Mouse (Mus musculus): ENCODE data around the gene Mob3b. TPM values are rescaled to one million over a fixed set of nuclear protein-coding genes. Genes with fewer than 3 reads are reported as not detected.

Gene Mob3b
- total RNA-seq, 1 experiment from 2014 or later: 21.0 TPM

DNA sequence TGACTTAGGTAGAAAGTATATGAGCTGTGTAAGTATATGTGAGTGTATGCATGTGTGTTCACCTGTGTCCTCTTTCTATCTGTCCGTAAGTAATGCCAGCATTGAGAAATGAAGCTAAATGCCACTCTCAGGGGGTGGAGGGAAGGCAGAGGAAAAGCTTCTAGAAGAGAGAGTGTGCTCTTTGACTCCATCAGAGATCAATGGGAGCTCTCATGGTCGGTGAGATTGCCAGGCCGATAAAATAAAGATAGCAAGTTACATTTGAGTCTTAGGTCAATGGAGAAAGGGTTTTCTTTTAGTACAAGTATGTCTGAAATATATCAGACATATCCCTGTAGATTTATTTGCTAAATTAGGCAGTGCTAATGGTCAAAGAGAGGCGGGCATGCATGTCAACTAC is 9.0 kb downstream of the Mob3b start:
- DNase-seq: no peak

- no peak for DNase-seq
These were observed 10.7 kb downstream of the Mob3b start for GRCm38 (mm10) chr4:35146597-35146996.

- no peak for DNase-seq
These were observed 11.6 kb downstream of the Mob3b start for GRCm38 (mm10) chr4:35145726-35146125.

DNA sequence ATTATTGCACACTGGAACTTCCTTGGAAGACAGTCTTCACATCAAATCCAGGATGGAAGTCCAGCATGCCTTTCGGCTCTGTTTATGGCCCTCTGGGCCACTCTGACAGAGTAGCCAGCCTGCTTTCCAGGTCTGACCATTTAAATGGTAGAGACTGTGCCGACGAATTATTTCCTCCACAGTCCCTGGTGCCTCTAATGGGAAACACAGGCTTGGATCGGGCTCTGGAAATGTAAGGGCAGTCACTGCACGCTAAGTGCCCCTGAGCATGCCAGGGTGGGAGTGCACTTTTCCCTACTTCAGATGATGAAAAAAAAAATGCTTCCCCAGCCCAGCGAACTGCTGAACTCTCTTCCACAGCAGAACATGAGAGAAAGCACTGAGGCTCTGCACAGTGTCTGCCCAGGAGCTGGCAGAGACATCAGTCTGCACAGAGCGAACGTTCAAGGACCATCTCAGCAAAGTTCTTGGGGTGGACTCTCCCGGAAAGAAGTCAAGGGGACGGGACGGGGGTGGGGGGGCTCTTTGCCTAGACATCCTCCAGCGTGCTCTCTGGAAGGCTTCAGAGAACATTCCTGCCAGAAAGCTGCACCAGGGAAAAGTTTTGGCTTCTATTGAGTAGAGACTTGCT is 13.7 kb downstream of the Mob3b start:
- DNase-seq: no peak

- no peak for DNase-seq
These were observed 17.0 kb downstream of the Mob3b start for GRCm38 (mm10) chr4:35140317-35140716.

- no peak for DNase-seq
These were observed 19.2 kb downstream of the Mob3b start for GRCm38 (mm10) chr4:35138077-35138476.

DNA sequence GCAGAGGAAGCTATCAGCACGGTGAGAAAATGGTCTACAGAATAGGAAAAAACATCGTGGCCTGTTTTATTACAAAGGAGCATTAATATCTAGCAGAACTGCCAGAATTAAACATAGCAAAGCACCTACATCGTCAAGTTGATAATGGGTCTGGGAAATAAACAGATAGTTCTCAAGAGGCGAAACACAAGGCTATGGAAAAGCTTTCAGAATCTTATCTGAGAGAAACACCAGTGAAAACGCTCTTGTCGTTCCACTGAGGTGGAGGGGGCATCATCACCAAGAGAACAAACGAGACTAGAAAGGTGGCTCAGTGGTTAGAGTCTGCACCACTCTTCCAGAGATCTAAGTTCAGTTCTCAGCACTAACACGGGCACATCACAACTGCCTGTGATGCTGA is 20.3 kb downstream of the Mob3b start:
- no peak for DNase-seq

GRCm38 (mm10) chr4:35135806-35136205 is 21.5 kb downstream of the Mob3b start:
- DNase-seq: no peak

- no peak for DNase-seq
These were observed 22.3 kb downstream of the Mob3b start for GRCm38 (mm10) chr4:35134846-35135611.

GRCm38 (mm10) chr4:35133411-35133810 is 23.9 kb downstream of the Mob3b start:
- DNase-seq: no peak

DNA sequence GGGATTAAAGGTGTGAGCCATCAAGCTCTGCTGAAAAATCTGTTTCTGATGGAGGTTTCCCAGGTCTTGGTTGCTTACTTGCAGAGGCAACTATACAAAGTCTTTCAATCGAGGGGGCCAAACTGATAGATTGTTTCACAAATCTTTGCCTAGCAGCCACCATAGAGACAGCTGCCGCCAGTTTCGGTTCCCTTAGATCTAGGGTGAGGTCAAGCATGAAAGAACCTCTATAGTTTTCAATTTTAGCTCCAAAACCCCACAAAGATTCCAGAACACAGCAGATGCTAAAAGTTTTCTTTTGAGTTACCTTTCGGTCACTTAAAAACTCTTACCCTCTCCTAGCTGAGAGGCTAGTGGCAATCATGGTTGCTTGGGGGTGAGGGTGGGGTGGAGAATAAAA is 25.7 kb downstream of the Mob3b start:
- DNase-seq: no peak

- no peak for DNase-seq
These were observed 26.8 kb downstream of the Mob3b start for GRCm38 (mm10) chr4:35130411-35130948.

DNA sequence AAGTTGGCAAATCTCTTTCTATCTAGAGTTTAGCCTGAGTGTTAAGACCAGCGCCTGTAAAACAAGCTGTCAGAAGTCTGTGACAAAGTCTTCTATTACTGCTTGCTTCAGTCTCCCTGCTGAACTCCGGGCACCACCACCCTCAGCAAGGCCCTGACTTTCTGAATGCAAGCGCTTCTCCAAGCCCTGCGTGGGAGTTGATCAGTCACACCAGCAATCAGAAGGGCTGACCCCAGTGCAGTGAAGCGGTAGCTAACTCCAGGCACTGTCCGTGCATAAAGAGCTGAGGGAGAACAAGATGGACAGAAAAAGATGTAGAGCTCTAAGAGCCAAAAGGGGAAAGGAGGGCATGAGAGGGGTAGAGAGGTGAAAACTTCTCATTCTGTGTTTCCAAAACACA is 29.5 kb downstream of the Mob3b start:
- no peak for DNase-seq

DNA sequence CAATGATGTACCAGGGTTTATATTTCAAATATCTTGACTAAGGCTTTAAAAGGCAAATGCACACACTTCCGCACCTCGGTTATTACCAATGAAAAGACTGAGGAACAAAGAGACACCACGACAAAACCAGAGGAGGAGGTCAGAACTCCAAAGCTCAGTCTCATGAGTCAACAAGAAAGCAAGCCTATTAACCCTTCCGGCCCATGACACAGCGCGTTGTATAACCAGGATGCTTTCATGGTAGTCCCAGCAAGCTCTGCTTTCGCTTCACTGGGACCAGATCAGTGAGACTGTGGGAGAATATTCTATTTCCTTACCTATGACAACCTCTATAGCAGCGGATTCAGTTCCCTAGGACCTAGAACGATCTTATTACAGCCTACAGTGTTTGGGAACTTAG is 30.5 kb downstream of the Mob3b start:
- no peak for DNase-seq

DNA sequence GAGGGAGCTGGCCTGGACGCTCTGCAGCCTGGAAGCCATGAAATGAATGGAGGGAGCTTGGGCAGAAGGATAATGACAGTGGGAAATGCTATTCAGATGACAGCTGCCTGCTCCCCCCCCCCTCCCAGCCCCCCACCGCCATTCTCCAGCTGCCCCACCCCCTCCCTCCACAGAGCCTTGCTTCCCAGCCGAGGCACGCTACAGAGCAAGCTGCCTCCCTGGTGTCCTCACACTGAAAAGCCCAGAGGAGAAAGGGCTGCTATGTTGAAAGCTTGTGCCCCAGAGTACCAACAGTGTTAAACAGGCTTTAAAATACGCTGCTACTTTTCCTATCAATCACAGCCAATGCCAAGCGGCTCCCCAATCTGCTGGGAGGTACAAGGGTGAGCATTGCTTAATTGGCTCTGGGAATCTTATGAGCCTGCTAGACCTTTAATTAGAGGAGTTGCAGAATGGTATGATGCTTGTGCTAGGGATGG is 31.9 kb downstream of the Mob3b start:
- DNase-seq: peak; percentile 41

DNA sequence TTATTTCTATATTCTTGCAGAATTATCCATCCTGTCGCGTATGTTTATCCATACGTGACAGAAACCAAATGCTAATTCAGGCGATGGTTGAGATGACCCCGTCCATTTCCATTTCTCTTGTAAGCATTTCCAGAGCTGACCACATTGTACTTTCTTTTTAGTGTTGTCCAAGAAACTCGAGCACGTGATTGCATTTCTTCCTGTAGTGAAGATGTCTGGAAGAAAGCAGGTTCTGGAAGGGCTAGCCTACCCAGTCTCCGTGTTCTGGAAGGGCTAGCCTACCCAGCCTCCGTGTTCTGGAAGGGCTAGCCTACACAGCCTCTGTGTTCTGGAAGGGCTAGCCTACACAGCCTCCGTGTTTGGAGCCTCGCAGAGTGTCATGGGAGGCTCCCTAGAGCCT is 33.3 kb downstream of the Mob3b start:
- DNase-seq: no peak

- no peak for DNase-seq
These were observed 34.2 kb downstream of the Mob3b start for GRCm38 (mm10) chr4:35123087-35123486.

GRCm38 (mm10) chr4:35121060-35121459 is 36.2 kb downstream of the Mob3b start:
- no peak for DNase-seq

- DNase-seq: no peak
These were observed 36.7 kb downstream of the Mob3b start for GRCm38 (mm10) chr4:35120575-35120974.

GRCm38 (mm10) chr4:35120159-35120558 is 37.1 kb downstream of the Mob3b start:
- DNase-seq: no peak

DNA sequence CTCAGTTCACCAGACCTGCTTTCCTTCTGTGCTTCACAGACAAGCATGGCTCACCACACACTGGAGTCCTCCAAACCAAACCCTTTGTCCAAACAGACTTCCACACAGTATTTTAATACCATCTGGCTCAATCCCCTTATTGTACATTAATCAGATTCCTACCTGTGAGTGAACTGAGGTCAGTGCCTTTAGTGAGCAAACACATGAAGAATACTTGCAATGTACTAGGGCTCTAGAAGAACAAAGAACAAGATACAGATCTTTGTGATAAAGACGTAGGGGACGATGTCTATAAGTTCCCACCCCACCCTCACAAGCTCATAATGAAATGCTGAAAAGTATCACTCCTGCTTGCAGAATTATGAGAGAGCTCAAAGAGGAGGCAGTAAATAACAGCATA is 38.4 kb downstream of the Mob3b start:
- no peak for DNase-seq

GRCm38 (mm10) chr4:35117144-35117543 is 40.1 kb downstream of the Mob3b start:
- DNase-seq: no peak

DNA sequence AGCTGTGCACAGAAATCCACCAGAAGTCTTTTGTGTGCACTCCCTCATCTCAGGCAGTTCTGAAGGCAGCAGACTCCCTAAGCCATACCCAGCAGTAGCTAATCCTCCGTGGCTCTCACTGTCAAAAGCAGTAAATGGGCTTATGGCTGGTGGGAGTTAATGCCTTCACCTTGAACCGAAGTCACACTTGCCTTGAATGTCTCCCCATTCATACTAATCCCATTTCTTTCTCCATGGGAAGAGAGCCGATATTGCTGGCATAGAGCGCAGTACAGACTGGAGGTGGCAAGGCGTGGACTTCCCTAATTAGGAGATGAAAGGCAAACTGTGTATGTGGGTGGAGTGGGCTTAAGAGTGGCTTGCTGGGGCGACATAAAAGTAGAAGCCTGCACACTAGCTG is 41.4 kb downstream of the Mob3b start:
- no peak for DNase-seq

- no peak for DNase-seq
These were observed 42.3 kb downstream of the Mob3b start for GRCm38 (mm10) chr4:35114950-35115349.
